Mouse (Mus musculus) kidney, postnatal 0 days (tissue): ENCODE measurements at regions not wholly inside any gene's neighbourhood (a gene's known extent, or its start where the extent isn't known, plus 50 kb on each side); places are given as distances from the start of the nearest gene placed in this dataset.

Experiments used
- ATAC-seq: fragments of 200-750 bp; cut with Nextera tagmentation; replicated peaks from 2 replicates; pipeline ENCODE4 v1.8.0; 2017; ENCODE audit warnings: low read depth, moderate number of reproducible peaks, moderate TSS enrichment, moderate library complexity; ENCODE audit not compliant: low FRiP score
- DNase-seq: peaks from one replicate; pipeline ENCODE4 v3.0.0-alpha.2; 2016; ENCODE audit warnings: low spot score
- H3K27ac ChIP-seq: fragments of 300-500 bp; sonication (generic); 2 replicates; pipeline ENCODE4 v1.5.1; 2014; ENCODE audit warnings: mild to moderate bottlenecking
- H3K27me3 ChIP-seq: fragments of 300-500 bp; sonication (generic); 2 replicates; pipeline ENCODE4 v1.6.1; 2014; ENCODE audit warnings: low read length, mixed read lengths; ENCODE audit not compliant: insufficient read depth
- H3K36me3 ChIP-seq: fragments of 300-500 bp; sonication (generic); 2 replicates; pipeline ENCODE4 v1.6.1; 2014; ENCODE audit warnings: low read length, mixed read lengths; ENCODE audit not compliant: insufficient read depth
- H3K4me1 ChIP-seq: fragments of 300-500 bp; sonication (generic); replicated peaks from 2 replicates; pipeline ENCODE4 v1.6.1; 2014; ENCODE audit warnings: antibody characterized with exemption, low read length, mixed read lengths; ENCODE audit not compliant: insufficient read depth
- H3K4me2 ChIP-seq: fragments of 300-500 bp; sonication (generic); 2 replicates; pipeline ENCODE4 v1.6.1; 2014; ENCODE audit warnings: mild to moderate bottlenecking, low read length, moderate library complexity, mixed read lengths
- H3K4me3 ChIP-seq: fragments of 300-500 bp; sonication (generic); replicated peaks from 2 replicates; pipeline ENCODE4 v1.5.1; 2014; ENCODE audit warnings: low read depth, low read length
- H3K9ac ChIP-seq: fragments of 300-500 bp; sonication (generic); 2 replicates; pipeline ENCODE4 v1.6.1; 2014; ENCODE audit warnings: low read depth, low read length
- H3K9me3 ChIP-seq: fragments of 300-500 bp; sonication (generic); replicated peaks from 2 replicates; pipeline ENCODE4 v1.6.1; 2016; ENCODE audit warnings: low read length, inconsistent platforms, mixed read lengths
- CTCF ChIP-seq: IDR thresholded peaks from 2 replicates; pipeline ENCODE4 v1.5.1; 2016; ENCODE audit warnings: antibody characterized with exemption, low read depth, mild to moderate bottlenecking, moderate library complexity
- WGBS: fragments of 180-500 bp; shearing (Covaris S2); extraction: QIAGEN DNeasy Blood & Tissue Kit; methylation state at CpG from one replicate; pipeline ENCODE4 v1.1.7; 2014; 5-methylcytosine and 5-hydroxymethylcytosine counted together

- Histone ChIP-seq H3K36me3 (no peaks in the 10 kb centered on the region), H3K9me3 (no peaks in the 10 kb centered on the region), H3K9ac (no peak overlapping the region), H3K4me1 (no peaks in the 10 kb centered on the region), H3K4me2 (no peak overlapping the region), H3K27me3 (no peaks in the 10 kb centered on the region), H3K4me3 (no peak overlapping the region), H3K27ac (no peak overlapping the region)
- ATAC-seq (no peak), DNase-seq (no peak)
- TF ChIP-seq CTCF: no peak
Observed at GRCm38 (mm10) chrX:129272135-129272534, 477.4 kb upstream of the Diaph2 start.

DNA sequence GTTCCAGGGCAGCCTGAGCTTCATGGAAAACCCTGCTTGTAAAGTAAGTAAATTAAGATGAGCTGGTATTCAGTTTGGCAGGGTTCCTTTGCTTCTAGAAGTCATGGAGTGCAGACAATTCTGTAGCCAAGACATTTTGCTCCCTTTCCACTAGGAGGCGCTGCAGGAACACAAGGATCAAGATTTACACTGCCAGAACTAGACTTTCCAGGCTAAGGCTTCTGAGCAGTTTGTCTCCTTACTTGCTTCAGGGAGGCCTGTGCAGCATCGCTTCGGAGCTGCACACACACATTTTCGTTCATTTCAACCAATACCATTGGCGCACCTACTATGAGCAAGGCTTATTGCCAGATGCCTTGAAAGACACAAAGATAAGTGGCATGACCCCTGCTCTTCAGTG is 445.6 kb upstream of the Diaph2 start:
- peak; percentile 79 for TF ChIP-seq CTCF

DNA sequence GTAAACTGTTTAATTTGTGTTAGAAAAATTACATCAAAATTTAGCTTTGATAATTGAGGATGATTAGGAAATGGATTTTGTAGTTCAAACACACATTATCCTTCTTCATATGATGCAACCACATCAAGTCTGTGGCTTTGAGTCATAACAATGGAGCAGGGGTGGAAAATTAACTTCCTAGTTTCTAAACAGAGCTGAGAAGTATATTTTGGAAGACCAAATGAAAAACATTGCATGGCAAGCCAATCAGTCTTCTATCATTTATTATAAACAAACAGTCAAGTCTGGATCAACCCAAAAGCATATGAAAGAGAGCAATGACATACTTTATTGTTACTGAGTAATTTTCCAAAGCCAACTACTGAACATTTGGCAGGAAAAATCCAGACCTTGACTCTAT is 440.2 kb upstream of the Diaph2 start:
- Histone ChIP-seq H3K9ac (no peak overlapping the region), H3K4me1 (no peaks in the 10 kb centered on the region), H3K27me3 (no peaks in the 10 kb centered on the region), H3K4me3 (no peak overlapping the region), H3K36me3 (no peaks in the 10 kb centered on the region), H3K9me3 (no peaks in the 10 kb centered on the region), H3K4me2 (no peak overlapping the region), H3K27ac (no peak overlapping the region)
- ATAC-seq: no peak
- no peak for TF ChIP-seq CTCF
- no peak for DNase-seq

More for the DNA sequence above, 445.6 kb upstream of the Diaph2 start:
- H3K27me3 ChIP-seq: no peaks in the 10 kb centered on the region
- no peak overlapping the region for H3K27ac ChIP-seq
- DNase-seq: peak; percentile 74
- no peaks in the 10 kb centered on the region for H3K4me1 ChIP-seq
- no peaks in the 10 kb centered on the region for H3K36me3 ChIP-seq
- H3K9ac ChIP-seq: no peak overlapping the region
- H3K4me2 ChIP-seq: no peak overlapping the region
- 43% methylated on average over 5 of the region's 5 CpGs for WGBS
- H3K9me3 ChIP-seq: no peaks in the 10 kb centered on the region
- no peak overlapping the region for H3K4me3 ChIP-seq
- no peak for ATAC-seq

- Histone ChIP-seq H3K9me3 (no peaks in the 10 kb centered on the region), H3K4me3 (no peak overlapping the region), H3K36me3 (no peaks in the 10 kb centered on the region), H3K27ac (no peak overlapping the region), H3K27me3 (no peaks in the 10 kb centered on the region), H3K9ac (no peak overlapping the region), H3K4me1 (no peaks in the 10 kb centered on the region), H3K4me2 (no peak overlapping the region)
- no peak for TF ChIP-seq CTCF
- DNase-seq (no peak), ATAC-seq (no peak)
- WGBS: 62% methylated on average over 1 of the region's 1 CpGs
Observed at GRCm38 (mm10) chrX:129329441-129329840, 420.1 kb upstream of the Diaph2 start.

DNA sequence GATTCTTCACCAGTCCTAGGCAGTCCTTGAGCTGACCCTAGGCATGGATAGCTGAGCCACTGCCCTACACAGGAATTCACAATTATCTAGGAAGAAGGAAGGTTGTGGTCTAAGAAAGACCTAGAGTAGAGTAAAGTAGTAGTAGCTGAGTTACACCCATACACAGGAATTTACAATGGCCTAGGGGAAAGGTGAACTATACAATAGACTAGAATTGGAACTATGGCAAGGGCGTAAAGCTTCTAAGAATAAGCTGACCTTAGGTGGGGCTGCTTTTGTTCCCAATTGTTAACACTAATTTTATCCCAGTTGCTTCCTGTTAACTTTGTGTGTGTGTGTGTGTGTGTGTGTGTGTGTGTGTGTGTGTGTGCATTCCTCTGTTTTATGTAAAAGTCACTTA is 416.7 kb upstream of the Diaph2 start:
- no peaks in the 10 kb centered on the region for H3K9me3 ChIP-seq
- no peak overlapping the region for H3K9ac ChIP-seq
- H3K27me3 ChIP-seq: no peaks in the 10 kb centered on the region
- ATAC-seq (no peak), DNase-seq (no peak)
- 87% methylated on average over 1 of the region's 1 CpGs for WGBS
- TF ChIP-seq CTCF: no peak
- H3K4me2 ChIP-seq: no peak overlapping the region
- H3K4me1 ChIP-seq: no peaks in the 10 kb centered on the region
- H3K4me3 ChIP-seq: no peak overlapping the region
- H3K36me3 ChIP-seq: no peaks in the 10 kb centered on the region
- H3K27ac ChIP-seq: no peak overlapping the region
